Mouse (Mus musculus): Measurements from ENCODE around the gene Slc31a2. TPM values are rescaled to one million over a fixed set of nuclear protein-coding genes. Genes with fewer than 3 reads are reported as not detected.

Slc31a2 gene
- polyA plus RNA-seq, 1 experiment = 35.6 TPM

DNA sequence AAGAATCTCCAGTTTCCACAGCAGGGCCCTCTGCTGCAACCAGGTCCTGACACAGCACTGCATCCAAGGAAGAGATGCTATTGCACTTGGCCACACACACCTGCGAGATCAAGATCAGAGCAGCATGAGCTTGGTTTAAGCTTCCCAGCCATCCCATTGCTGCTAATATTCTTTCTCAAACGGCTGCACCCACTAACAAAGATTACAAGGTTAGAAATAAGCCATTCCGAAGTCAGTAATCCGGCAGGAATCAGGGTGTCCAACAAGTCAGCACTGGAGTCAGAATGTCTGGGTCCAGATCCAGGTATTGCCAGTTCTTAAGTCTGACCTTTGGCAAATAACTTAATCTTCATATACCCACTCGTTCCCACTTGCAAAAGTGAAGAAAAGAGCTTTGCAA lies 76.2 kb downstream of the Slc31a2 start:
- no peak overlapping the region for H3K27ac ChIP-seq (ENCODE audit: control insufficient read depth, insufficient read depth, low read depth, low read length)
- H3K4me3 ChIP-seq (ENCODE audit: control insufficient read depth, low read depth, low read length) = no peak overlapping the region
- H3K4me1 ChIP-seq (ENCODE audit: control insufficient read depth, insufficient read depth, low read length) = no peaks in the 10 kb centered on the region
- H3K27me3 ChIP-seq (ENCODE audit: control insufficient read depth, insufficient read depth, low read length) = no peaks in the 10 kb centered on the region
- no peak for TF ChIP-seq CTCF (IDR thresholded peaks at IDR 0.05; ENCODE audit: control insufficient read depth, insufficient read depth, insufficient replicate concordance, low read depth, low read length)
- no peak for TF ChIP-seq POLR2A (IDR thresholded peaks at IDR 0.05; ENCODE audit: control insufficient read depth, low read depth, low read length)
- H3K36me3 ChIP-seq (ENCODE audit: control insufficient read depth, insufficient read depth, low read length) = no peaks in the 10 kb centered on the region

DNA sequence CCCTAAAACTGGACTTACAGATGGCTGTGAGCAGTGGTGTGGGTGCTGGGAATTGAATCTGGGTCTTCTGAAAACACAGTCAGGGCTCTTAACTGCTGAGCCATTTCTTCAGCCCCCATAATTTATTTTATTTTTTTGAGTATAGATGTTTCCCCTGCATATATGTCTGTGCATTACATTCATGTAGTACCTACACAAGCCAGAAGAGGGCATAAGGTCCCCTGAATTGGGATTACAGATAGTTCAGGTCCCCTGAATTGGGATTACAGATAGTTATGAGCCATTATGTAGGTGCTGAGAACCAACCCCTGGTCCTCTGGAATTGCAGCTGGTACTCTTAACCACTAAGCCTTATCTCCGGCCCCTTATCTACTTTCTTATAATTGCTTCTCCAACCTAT lies 81.6 kb downstream of the Slc31a2 start:
- no peaks in the 10 kb centered on the region for H3K4me1 ChIP-seq (ENCODE audit: control insufficient read depth, insufficient read depth, low read length)
- TF ChIP-seq CTCF (IDR thresholded peaks at IDR 0.05; ENCODE audit: control insufficient read depth, insufficient read depth, insufficient replicate concordance, low read depth, low read length) (no peak), POLR2A (IDR thresholded peaks at IDR 0.05; ENCODE audit: control insufficient read depth, low read depth, low read length) (no peak)
- H3K4me3 ChIP-seq (ENCODE audit: control insufficient read depth, low read depth, low read length) = no peak overlapping the region
- no peaks in the 10 kb centered on the region for H3K36me3 ChIP-seq (ENCODE audit: control insufficient read depth, insufficient read depth, low read length)
- H3K27me3 ChIP-seq (ENCODE audit: control insufficient read depth, insufficient read depth, low read length) = no peaks in the 10 kb centered on the region
- H3K27ac ChIP-seq (ENCODE audit: control insufficient read depth, insufficient read depth, low read depth, low read length) = no peak overlapping the region

DNA sequence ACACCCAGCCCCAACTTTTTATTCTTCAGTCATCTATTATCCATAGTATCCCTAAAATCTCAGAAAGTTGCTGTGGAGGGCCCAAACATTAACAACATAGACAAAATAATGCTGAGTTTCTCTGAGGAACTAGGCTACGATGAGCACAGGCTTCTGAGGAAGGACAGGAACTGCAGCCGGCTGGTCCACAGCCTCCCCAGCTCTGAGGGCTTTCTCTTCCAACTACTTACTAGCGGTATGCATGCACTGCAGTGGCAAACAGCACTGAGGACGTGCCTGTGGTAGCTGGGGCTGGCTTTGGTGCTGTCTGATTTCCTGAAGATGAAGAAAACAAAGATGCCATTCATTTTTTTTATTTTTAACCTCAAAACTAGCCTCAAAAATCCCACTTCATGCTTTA lies 83.5 kb downstream of the Slc31a2 start:
- Histone ChIP-seq H3K4me1 (ENCODE audit: control insufficient read depth, insufficient read depth, low read length) (no peaks in the 10 kb centered on the region), H3K4me3 (ENCODE audit: control insufficient read depth, low read depth, low read length) (no peak overlapping the region), H3K27ac (ENCODE audit: control insufficient read depth, insufficient read depth, low read depth, low read length) (no peak overlapping the region), H3K27me3 (ENCODE audit: control insufficient read depth, insufficient read depth, low read length) (no peaks in the 10 kb centered on the region), H3K36me3 (ENCODE audit: control insufficient read depth, insufficient read depth, low read length) (no peaks in the 10 kb centered on the region)
- TF ChIP-seq POLR2A (IDR thresholded peaks at IDR 0.05; ENCODE audit: control insufficient read depth, low read depth, low read length) = no peak
- no peak for TF ChIP-seq CTCF (IDR thresholded peaks at IDR 0.05; ENCODE audit: control insufficient read depth, insufficient read depth, insufficient replicate concordance, low read depth, low read length)

DNA sequence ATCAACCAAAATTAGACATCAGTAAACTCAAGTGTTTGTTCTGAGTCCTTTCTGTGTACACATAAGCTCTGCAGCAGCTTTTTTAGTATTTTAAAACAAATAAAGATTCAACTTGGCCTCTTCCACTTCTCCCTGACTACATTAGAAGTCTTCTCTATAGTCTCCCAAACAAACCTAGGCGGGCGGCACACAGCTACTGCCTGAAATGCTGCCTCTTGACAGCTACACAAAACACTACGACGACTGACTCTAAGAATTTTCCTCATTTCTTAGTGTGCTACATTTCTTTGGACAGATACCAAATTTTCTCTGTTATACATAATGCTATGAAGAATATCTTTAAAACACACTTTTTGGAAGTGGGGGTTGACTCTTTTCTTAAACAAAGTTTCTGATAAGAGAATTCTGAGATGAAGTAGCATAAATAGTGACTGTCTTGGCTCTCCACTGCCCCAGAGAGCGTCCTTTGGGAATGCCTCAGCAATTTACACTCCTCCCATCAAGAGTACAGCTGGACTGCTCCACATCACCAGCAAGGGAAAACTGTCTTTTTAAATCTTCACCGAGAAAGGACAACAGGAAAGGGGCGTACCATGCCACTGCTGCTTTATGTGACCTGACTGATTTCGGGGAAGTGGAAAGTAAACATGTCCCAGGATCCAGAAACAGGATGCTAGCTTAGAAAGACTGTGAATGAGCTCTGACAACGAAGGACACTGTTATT lies 85.4 kb downstream of the Slc31a2 start:
- H3K4me3 ChIP-seq (ENCODE audit: control insufficient read depth, low read depth, low read length) = no peak overlapping the region
- no peak overlapping the region for H3K27ac ChIP-seq (ENCODE audit: control insufficient read depth, insufficient read depth, low read depth, low read length)
- TF ChIP-seq POLR2A (IDR thresholded peaks at IDR 0.05; ENCODE audit: control insufficient read depth, low read depth, low read length) = no peak
- no peak for TF ChIP-seq CTCF (IDR thresholded peaks at IDR 0.05; ENCODE audit: control insufficient read depth, insufficient read depth, insufficient replicate concordance, low read depth, low read length)
- no peaks in the 10 kb centered on the region for H3K4me1 ChIP-seq (ENCODE audit: control insufficient read depth, insufficient read depth, low read length)
- no peaks in the 10 kb centered on the region for H3K27me3 ChIP-seq (ENCODE audit: control insufficient read depth, insufficient read depth, low read length)
- H3K36me3 ChIP-seq (ENCODE audit: control insufficient read depth, insufficient read depth, low read length) = no peaks in the 10 kb centered on the region

Other genes with a start within 250 kb of the Slc31a2 start
- not detected in 2 replicates for gene Mup20, start 208.4 kb upstream of the Slc31a2 start, polyA plus RNA-seq (2012; rRNA removed)
- gene Mup3, start 175.2 kb upstream of the Slc31a2 start, polyA plus RNA-seq (2012; rRNA removed) = not detected in 2 replicates
- not detected in 2 replicates for gene Mup21, start 111.7 kb upstream of the Slc31a2 start, polyA plus RNA-seq (2012; rRNA removed)
- 43.6 and 59.1 TPM in 2 replicates for gene Zfp37, start 31.5 kb upstream of the Slc31a2 start, polyA plus RNA-seq (2012; rRNA removed)
- 6.1 and 6.5 TPM in 2 replicates for gene Fkbp15, start 98.0 kb downstream of the Slc31a2 start, polyA plus RNA-seq (2012; rRNA removed)
- 14.4 and 18.1 TPM in 2 replicates for gene Slc31a1, start 98.2 kb downstream of the Slc31a2 start, polyA plus RNA-seq (2012; rRNA removed)
- 16.0 and 19.2 TPM in 2 replicates for gene Cdc26, start 146.1 kb downstream of the Slc31a2 start, polyA plus RNA-seq (2012; rRNA removed)
- gene Prpf4, start 146.2 kb downstream of the Slc31a2 start, polyA plus RNA-seq (2012; rRNA removed) = 9.2 and 9.6 TPM in 2 replicates
- 4.2 and 4.3 TPM in 2 replicates for gene Rnf183, start 172.7 kb downstream of the Slc31a2 start, polyA plus RNA-seq (2012; rRNA removed)
- gene Wdr31, start 208.3 kb downstream of the Slc31a2 start, polyA plus RNA-seq (2012; rRNA removed) = 202 and 208 TPM in 2 replicates
- 443 and 501 TPM in 2 replicates for gene Bspry, start 217.5 kb downstream of the Slc31a2 start, polyA plus RNA-seq (2012; rRNA removed)
- 5.9 and 7.0 TPM in 2 replicates for gene Hdhd3, start 240.9 kb downstream of the Slc31a2 start, polyA plus RNA-seq (2012; rRNA removed)